Mouse (Mus musculus) E14TG2a.4 (cell line): ENCODE data around the gene Mctp2.

ENCODE experiments used
- CTCF ChIP-seq: conservative IDR thresholded peaks from 2 replicates; pipeline ENCODE4 v1.5.1; 2014; ENCODE audit warnings: low read length
- POU5F1 ChIP-seq: IDR thresholded peaks from 2 replicates; pipeline ENCODE4 v1.6.1; 2014; ENCODE audit warnings: low read length, borderline replicate concordance

- no peak for TF ChIP-seq CTCF
- no peak for TF ChIP-seq POU5F1
Observed at GRCm38 (mm10) chr7:72306382-72306841, at the start of gene Mctp2.
